Mouse (Mus musculus): ENCODE data around the gene Atp8b4.

- TF ChIP-seq CTCF (IDR thresholded peaks at IDR 0.05; ENCODE audit: low read depth) (no peak), EP300 (IDR thresholded peaks at IDR 0.05; ENCODE audit: low read depth) (no peak)
These were observed 9.9 kb downstream of the Atp8b4 start for GRCm38 (mm10) chr2:126490573-126490972.
